ENCODE assay signal across 27 mouse cellular contexts in the genomic region with DNA sequence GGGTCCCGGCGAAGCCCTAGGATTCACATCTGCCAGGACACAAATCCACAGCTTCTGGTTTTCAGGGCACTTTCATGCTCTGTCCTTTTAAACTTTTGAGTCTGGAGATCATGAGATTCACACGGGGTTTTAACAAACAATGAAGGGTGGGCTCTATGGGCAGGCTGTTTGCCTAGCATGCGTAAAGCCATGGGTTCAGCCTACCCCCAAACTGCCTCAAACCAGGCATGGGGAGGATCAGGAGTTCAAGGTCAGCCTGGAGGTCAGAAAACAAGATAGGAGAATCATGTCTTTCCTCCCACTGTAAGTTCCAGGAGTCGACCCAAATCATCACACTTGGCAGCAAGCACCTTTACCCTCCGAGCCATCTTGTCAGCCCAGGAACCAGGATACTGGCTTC. TPM values are rescaled to one million over a fixed set of nuclear protein-coding genes. Genes with fewer than 3 reads are reported as not detected.
DNase-seq lines count a peak whose midpoint lies in the region; TF ChIP-seq lines count a peak whose summit lies in the region.
"Had no signal": no experiment of that assay in that cellular context is flagged by ENCODE, and none has a peak within 500 bp of the region (broad histone marks: within the 10 kb centered on the region; RNA-seq: fewer than 3 reads in every experiment).

No protein-coding gene starts in this region.

- no peak for TF ChIP-seq POLR2A in testis, adult 2 months (IDR thresholded peaks at IDR 0.05; ENCODE audit: control insufficient read depth, low read depth, low read length)

- H3K9me3 ChIP-seq in limb, embryonic 10.5 days (replicated peaks) = no peaks in the 10 kb centered on the region
- H3K9me3 ChIP-seq: embryonic facial prominence, embryonic 13.5 days; embryonic facial prominence, embryonic 15.5 days; forebrain, embryonic 10.5 days had no signal

- no peaks in the 10 kb centered on the region for H3K36me3 ChIP-seq in testis, adult 2 months (ENCODE audit: control insufficient read depth, insufficient read depth, low read length)
- no peaks in the 10 kb centered on the region for H3K36me3 ChIP-seq in limb, embryonic 10.5 days
- H3K36me3 ChIP-seq: embryonic facial prominence, embryonic 13.5 days; embryonic facial prominence, embryonic 15.5 days; forebrain, embryonic 10.5 days; G1E had no signal

- WGBS in limb, embryonic 10.5 days = 73% methylated on average over 6 of the region's 6 CpGs

- no peak overlapping the region for H3K4me3 ChIP-seq in testis, adult 2 months (ENCODE audit: control insufficient read depth, low read depth, low read length)
- no peak overlapping the region for H3K4me3 ChIP-seq in limb, embryonic 10.5 days
- H3K4me3 ChIP-seq: embryonic facial prominence, embryonic 13.5 days; embryonic facial prominence, embryonic 15.5 days; erythroblast, embryonic 14.5 days; forebrain, embryonic 10.5 days had no signal

- H3K27ac ChIP-seq in testis, adult 2 months (ENCODE audit: control insufficient read depth, insufficient read depth, low read depth, low read length) = peak overlapping the region; percentile 19; the same call in 1 of the 2 replicates
- H3K27ac ChIP-seq in limb, embryonic 10.5 days = peak overlapping the region; percentile 79
- H3K27ac ChIP-seq: embryonic facial prominence, embryonic 13.5 days; embryonic facial prominence, embryonic 15.5 days; forebrain, embryonic 10.5 days had no signal

- DNase-seq in testis, postnatal 10 days (ENCODE audit: low spot score) = no peak
- peak; percentile 57 for DNase-seq in ZHBTc4 (ENCODE audit: low read depth, low spot score)
- DNase-seq in limb, embryonic 10.5 days (ENCODE audit: low spot score) = no peak
- DNase-seq in frontal cortex, postnatal 10 days (ENCODE audit: low spot score in 2 of 2) = no peak
- DNase-seq in cerebellum, adult 9-11 months = no peak
- DNase-seq: adrenal gland, adult 2 months; adrenal gland, postnatal 10 days; adrenal gland, postnatal 25 days; cerebellum, adult 11 months; cerebellum, adult 18-20 months; cerebellum, adult 8-10 months; cerebellum, postnatal 10 days; cerebellum, postnatal 25 days had no signal

- no peak for TF ChIP-seq CTCF in testis, adult 2 months (IDR thresholded peaks at IDR 0.05; ENCODE audit: control insufficient read depth, insufficient read depth, insufficient replicate concordance, low read depth, low read length)

- peaks cover 18% of the 10 kb centered on the region for H3K4me1 ChIP-seq in testis, adult 2 months (ENCODE audit: control insufficient read depth, insufficient read depth, low read length)
- peaks cover 33% of the 10 kb centered on the region for H3K4me1 ChIP-seq in limb, embryonic 10.5 days

- H3K27me3 ChIP-seq in testis, adult 2 months (ENCODE audit: control insufficient read depth, insufficient read depth, low read length) = no peaks in the 10 kb centered on the region
- peaks cover 16% of the 10 kb centered on the region; the same call in 1 of the 2 replicates for H3K27me3 ChIP-seq in limb, embryonic 10.5 days (ENCODE audit: low read depth, poor library complexity, severe bottlenecking)
- H3K27me3 ChIP-seq: embryonic facial prominence, embryonic 13.5 days; embryonic facial prominence, embryonic 15.5 days; Patski had no signal

RNA-seq across cellular contexts. Expression of gene Gm3045, which starts 6.9 kb away (rescaled TPM):
- polyA plus RNA-seq in testis, adult 2 months (2012; rRNA removed) = 27.1 and 27.9 TPM in 2 replicates
- polyA plus RNA-seq in limb, embryonic 10.5 days (2016; fragmentation: Nextera tagmentation; extraction: Ambion mirVana) = not detected in 2 replicates
- polyA plus RNA-seq: adrenal gland, adult 2 months; brain, embryonic 14.5 days; C2C12; cortical plate, adult 2 months; embryonic facial prominence, embryonic 11.5 days; embryonic facial prominence, embryonic 13.5 days; erythroblast, embryonic 14.5 days; forebrain, embryonic 10.5 days; forebrain, embryonic 14.5 days; forebrain, embryonic 16.5 days; frontal cortex, adult 2 months; G1E; Patski had no signal

RNA-seq across cellular contexts. Expression of gene Slc25a48, which starts 18.6 kb away (rescaled TPM):
- 0.37 and 0.77 TPM in 2 replicates for polyA plus RNA-seq in testis, adult 2 months (2012; rRNA removed)
- not detected in 2 replicates for polyA plus RNA-seq in limb, embryonic 10.5 days (2016; fragmentation: Nextera tagmentation; extraction: Ambion mirVana)
- polyA plus RNA-seq: forebrain, embryonic 10.5 days; forebrain, embryonic 16.5 days; G1E had no signal

Comparison
In these comparisons a context has a peak if more than half of its experiments do, and no peak if none do; other contexts are left out.
1. RNA of gene Gm3045, which starts 6.9 kb away (polyA plus RNA-seq): 27.1 to 27.9 TPM in testis, adult 2 months; not detected in limb, embryonic 10.5 days; every median in the first group is over 10 times any median in the second.